In the genomic region with DNA sequence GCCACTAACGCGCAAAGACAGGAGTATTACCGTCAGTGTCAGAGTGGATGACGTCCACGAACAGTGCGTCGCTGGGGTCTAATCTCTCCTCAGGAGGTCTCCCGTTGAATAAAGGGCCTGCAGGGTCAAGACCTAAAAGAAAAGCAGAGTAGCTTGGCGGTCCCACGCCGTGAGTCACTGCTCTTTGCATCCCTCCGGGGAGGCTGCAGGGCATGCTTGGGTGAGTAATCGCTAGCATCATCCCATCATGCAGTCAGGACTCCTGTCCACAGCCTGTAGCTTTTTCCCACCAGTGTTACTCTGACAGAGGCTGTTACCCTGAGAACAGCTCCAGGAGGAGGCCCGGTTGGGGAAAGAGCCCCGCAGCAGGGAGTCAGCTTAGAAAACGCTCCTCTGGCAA, we compare ENCODE assay signal across 8 mouse cellular contexts. TPM values are rescaled to one million over a fixed set of nuclear protein-coding genes. Genes with fewer than 3 reads are reported as not detected.
DNase-seq lines count a peak whose midpoint lies in the region; ATAC-seq lines count a peak whose summit lies in the region.
"Had no signal": no experiment of that assay in that cellular context is flagged by ENCODE, and none has a peak within 500 bp of the region (broad histone marks: within the 10 kb centered on the region; RNA-seq: fewer than 3 reads in every experiment).

No protein-coding gene starts in this region.

- WGBS in lung, embryonic 15.5 days: 7% methylated on average over 16 of the region's 16 CpGs
- WGBS in embryonic facial prominence, embryonic 10.5 days: 2% methylated on average over 16 of the region's 16 CpGs
- 2% methylated on average over 16 of the region's 16 CpGs for WGBS in hindbrain, embryonic 14.5 days

- no peak overlapping the region for H3K4me3 ChIP-seq in lung, embryonic 15.5 days
- H3K4me3 ChIP-seq in embryonic facial prominence, embryonic 10.5 days: peak overlapping the region; percentile 39
- H3K4me3 ChIP-seq in hindbrain, embryonic 14.5 days (replicated peaks; ENCODE audit: low read length): no peak overlapping the region

- H3K27me3 ChIP-seq in lung, embryonic 15.5 days: peaks cover 6% of the 10 kb centered on the region; the same call in 1 of the 2 replicates
- H3K27me3 ChIP-seq in embryonic facial prominence, embryonic 10.5 days (replicated peaks; ENCODE audit: low read depth, poor library complexity, severe bottlenecking): peaks cover 32% of the 10 kb centered on the region
- H3K27me3 ChIP-seq in hindbrain, embryonic 14.5 days (ENCODE audit: control insufficient read depth, insufficient read depth, low read length): no peaks in the 10 kb centered on the region

- no peak for DNase-seq in lung, postnatal 10 days
- DNase-seq in embryonic facial prominence, embryonic 10.5 days (ENCODE audit: low spot score): no peak
- DNase-seq in hindbrain, embryonic 14.5 days (ENCODE audit: low spot score): no peak
- DNase-seq in retina, postnatal 1 day: peak; percentile 66
- DNase-seq in left cerebral cortex, postnatal 10 days (ENCODE audit: extremely low spot score in 1 of 2, low spot score in 2 of 2): no peak
- no peak for DNase-seq in natural killer cell, adult 2 months (ENCODE audit: low spot score in 2 of 2)

- H3K27ac ChIP-seq in lung, embryonic 15.5 days: no peak overlapping the region
- H3K27ac ChIP-seq in embryonic facial prominence, embryonic 10.5 days (replicated peaks): 0 out of 2 replicates have a peak overlapping the region, but pooled peaks have one; percentile 19
- H3K27ac ChIP-seq in hindbrain, embryonic 14.5 days: no peak overlapping the region

- H3K4me1 ChIP-seq in lung, embryonic 15.5 days: no peaks in the 10 kb centered on the region
- H3K4me1 ChIP-seq in embryonic facial prominence, embryonic 10.5 days: peaks cover 19% of the 10 kb centered on the region
- no peaks in the 10 kb centered on the region; the same call in 1 of the 2 replicates for H3K4me1 ChIP-seq in hindbrain, embryonic 14.5 days (replicated peaks; ENCODE audit: control insufficient read depth, insufficient read depth, low read length)

- intact Hi-C loops in left cerebral cortex, postnatal 10 days (cut with DNase I): no loop called here

- no peaks in the 10 kb centered on the region for H3K36me3 ChIP-seq in lung, embryonic 15.5 days
- no peaks in the 10 kb centered on the region for H3K36me3 ChIP-seq in embryonic facial prominence, embryonic 10.5 days (replicated peaks)
- H3K36me3 ChIP-seq in hindbrain, embryonic 14.5 days (replicated peaks; ENCODE audit: control insufficient read depth, insufficient read depth): no peaks in the 10 kb centered on the region

- no peak for ATAC-seq in lung, embryonic 15.5 days (ENCODE audit: borderline replicate concordance, extremely low read depth, low FRiP score, low TSS enrichment)
- no peak for ATAC-seq in hindbrain, embryonic 14.5 days (ENCODE audit: low FRiP score)

- H3K9me3 ChIP-seq in lung, embryonic 15.5 days: no peaks in the 10 kb centered on the region
- H3K9me3 ChIP-seq in embryonic facial prominence, embryonic 10.5 days: no peaks in the 10 kb centered on the region
- no peaks in the 10 kb centered on the region for H3K9me3 ChIP-seq in hindbrain, embryonic 14.5 days (ENCODE audit: control insufficient read depth, low read length)

- no peak overlapping the region for H3K9ac ChIP-seq in lung, embryonic 15.5 days
- peak overlapping the region; percentile 22; the same call in 1 of the 2 replicates for H3K9ac ChIP-seq in hindbrain, embryonic 14.5 days

- peak overlapping the region; percentile 37; the same call in 1 of the 2 replicates for H3K4me2 ChIP-seq in lung, embryonic 15.5 days
- H3K4me2 ChIP-seq in hindbrain, embryonic 14.5 days (replicated peaks): peak overlapping the region; percentile 41

RNA-seq across cellular contexts. Expression of a gene that starts 19.3 kb away (rescaled TPM):
- polyA plus RNA-seq in lung, embryonic 15.5 days (2015; fragmentation: Nextera tagmentation; extraction: Ambion mirVana): 1.4 and 2.0 TPM in 2 replicates
- polyA plus RNA-seq in embryonic facial prominence, embryonic 10.5 days (2016; fragmentation: Nextera tagmentation; extraction: Ambion mirVana): 0.20 and 0.52 TPM in 2 replicates
- 0.29 and 0.68 TPM in 2 replicates for polyA plus RNA-seq in hindbrain, embryonic 14.5 days (2014; fragmentation: Nextera tagmentation; extraction: Ambion mirVana)
- under 1 TPM; 0.24 to 0.36 TPM for total RNA-seq in left cerebral cortex, postnatal 10 days (2021)
- total RNA-seq: common myeloid progenitor, adult 5-6 weeks had no signal

RNA-seq across cellular contexts. Expression of a gene that starts 28.9 kb away (rescaled TPM):
- polyA plus RNA-seq in lung, embryonic 15.5 days (2015; fragmentation: Nextera tagmentation; extraction: Ambion mirVana): 24.6 and 25.2 TPM in 2 replicates
- polyA plus RNA-seq in embryonic facial prominence, embryonic 10.5 days (2016; fragmentation: Nextera tagmentation; extraction: Ambion mirVana): 42.7 and 48.2 TPM in 2 replicates
- polyA plus RNA-seq in hindbrain, embryonic 14.5 days (2014; fragmentation: Nextera tagmentation; extraction: Ambion mirVana): 50.5 and 52.1 TPM in 2 replicates
- total RNA-seq in left cerebral cortex, postnatal 10 days (2021): 10 to 100 TPM; 19.8 to 20.5 TPM

RNA-seq across cellular contexts. Expression of a gene that starts 33.1 kb away (rescaled TPM):
- polyA plus RNA-seq in lung, embryonic 15.5 days (2015; fragmentation: Nextera tagmentation; extraction: Ambion mirVana): 40.6 and 43.8 TPM in 2 replicates
- polyA plus RNA-seq in embryonic facial prominence, embryonic 10.5 days (2016; fragmentation: Nextera tagmentation; extraction: Ambion mirVana): 69.1 and 69.8 TPM in 2 replicates
- 52.2 and 54.2 TPM in 2 replicates for polyA plus RNA-seq in hindbrain, embryonic 14.5 days (2014; fragmentation: Nextera tagmentation; extraction: Ambion mirVana)
- total RNA-seq in left cerebral cortex, postnatal 10 days (2021): 10 to 100 TPM; 88.2 to 93.6 TPM
